Mouse (Mus musculus): ENCODE measurements around the gene Pnpo. TPM values are rescaled to one million over a fixed set of nuclear protein-coding genes. Genes with fewer than 3 reads are reported as not detected.

Gene Pnpo
- polyA plus RNA-seq, 1 experiment from 2014 or later, result 22.3 TPM

- Histone ChIP-seq H3K4me1 (replicated peaks) (peaks cover 45% of the 10 kb centered on the region), H3K36me3 (no peaks in the 10 kb centered on the region), H3K27ac (replicated peaks) (no peak overlapping the region), H3K4me3 (no peak overlapping the region), H3K27me3 (no peaks in the 10 kb centered on the region), H3K4me2 (no peak overlapping the region), H3K9ac (no peak overlapping the region), H3K9me3 (no peaks in the 10 kb centered on the region)
- 26% methylated on average over 14 of the region's 14 CpGs for WGBS
- no peak for ATAC-seq (ENCODE audit: low read depth)
These were observed 51.8 kb downstream of the Pnpo start for GRCm38 (mm10) chr11:96891784-96892527.

Other genes with a start within 250 kb of the Pnpo start
- gene Snx11, start 166.4 kb downstream of the Pnpo start, polyA plus RNA-seq (2015; fragmentation: Nextera tagmentation; extraction: Ambion mirVana), result 78.0 and 84.2 TPM in 2 replicates
- 91.6 and 95.1 TPM in 2 replicates for gene Cbx1, start 154.9 kb downstream of the Pnpo start, polyA plus RNA-seq (2015; fragmentation: Nextera tagmentation; extraction: Ambion mirVana)
- gene Nfe2l1, start 114.0 kb downstream of the Pnpo start, polyA plus RNA-seq (2015; fragmentation: Nextera tagmentation; extraction: Ambion mirVana), result 66.2 and 66.5 TPM in 2 replicates
- 36.6 and 43.2 TPM in 2 replicates for gene Copz2, start 94.1 kb downstream of the Pnpo start, polyA plus RNA-seq (2015; fragmentation: Nextera tagmentation; extraction: Ambion mirVana)
- gene Cdk5rap3, start 27.5 kb downstream of the Pnpo start, polyA plus RNA-seq (2015; fragmentation: Nextera tagmentation; extraction: Ambion mirVana), result 79.2 and 92.0 TPM in 2 replicates
- 0.21 TPM in 1 of 2 replicates, not detected in the other for gene Prr15l, start 15.9 kb downstream of the Pnpo start, polyA plus RNA-seq (2015; fragmentation: Nextera tagmentation; extraction: Ambion mirVana)
- gene Sp2, start 39.0 kb upstream of the Pnpo start, polyA plus RNA-seq (2015; fragmentation: Nextera tagmentation; extraction: Ambion mirVana), result 15.9 and 16.7 TPM in 2 replicates
- 0.17 and 0.29 TPM in 2 replicates for gene Sp6, start 69.4 kb upstream of the Pnpo start, polyA plus RNA-seq (2015; fragmentation: Nextera tagmentation; extraction: Ambion mirVana)
- 13.7 and 15.0 TPM in 2 replicates for gene Scrn2, start 86.0 kb upstream of the Pnpo start, polyA plus RNA-seq (2015; fragmentation: Nextera tagmentation; extraction: Ambion mirVana)
- gene Lrrc46, start 97.4 kb upstream of the Pnpo start, polyA plus RNA-seq (2015; fragmentation: Nextera tagmentation; extraction: Ambion mirVana), result 1.8 and 3.0 TPM in 2 replicates
- gene Mrpl10, start 97.6 kb upstream of the Pnpo start, polyA plus RNA-seq (2015; fragmentation: Nextera tagmentation; extraction: Ambion mirVana), result 58.9 and 59.0 TPM in 2 replicates
- gene Osbpl7, start 106.6 kb upstream of the Pnpo start, polyA plus RNA-seq (2015; fragmentation: Nextera tagmentation; extraction: Ambion mirVana), result 9.2 and 11.0 TPM in 2 replicates
- gene Tbx21, start 171.3 kb upstream of the Pnpo start, polyA plus RNA-seq (2015; fragmentation: Nextera tagmentation; extraction: Ambion mirVana), result 0.07 and 0.15 TPM in 2 replicates
- 9.1 and 9.5 TPM in 2 replicates for gene Tbkbp1, start 207.5 kb upstream of the Pnpo start, polyA plus RNA-seq (2015; fragmentation: Nextera tagmentation; extraction: Ambion mirVana)
- 31.0 and 34.8 TPM in 2 replicates for gene Kpnb1, start 243.9 kb upstream of the Pnpo start, polyA plus RNA-seq (2015; fragmentation: Nextera tagmentation; extraction: Ambion mirVana)